Mouse (Mus musculus) embryonic facial prominence, embryonic 12.5 days (tissue): ENCODE data around the gene Camk2b. TPM values are rescaled to one million over a fixed set of nuclear protein-coding genes. Genes with fewer than 3 reads are reported as not detected.

Experiments
- ATAC-seq: fragments of 200-750 bp; cut with Nextera tagmentation; 2 replicates; pipeline ENCODE4 v1.8.0; 2017; ENCODE audit not compliant: insufficient number of reproducible peaks, insufficient read depth, low FRiP score, low TSS enrichment
- H3K27ac ChIP-seq: fragments of 300-500 bp; sonication (generic); 2 replicates; pipeline ENCODE4 v1.5.1; 2016; ENCODE audit warnings: mild to moderate bottlenecking
- H3K27me3 ChIP-seq: fragments of 300-500 bp; sonication (generic); 2 replicates; pipeline ENCODE4 v1.6.1; 2016; ENCODE audit warnings: mild to moderate bottlenecking, moderate library complexity
- H3K36me3 ChIP-seq: fragments of 300-500 bp; sonication (generic); 2 replicates; pipeline ENCODE4 v1.6.1; 2016; ENCODE audit warnings: mild to moderate bottlenecking
- H3K4me1 ChIP-seq: fragments of 300-500 bp; sonication (generic); 2 replicates; pipeline ENCODE4 v1.6.1; 2016
- H3K4me2 ChIP-seq: fragments of 300-500 bp; sonication (generic); replicated peaks from 2 replicates; pipeline ENCODE4 v1.6.1; 2016; ENCODE audit warnings: mild to moderate bottlenecking, moderate library complexity
- H3K4me3 ChIP-seq: fragments of 300-500 bp; sonication (generic); 2 replicates; pipeline ENCODE4 v1.5.1; 2016; ENCODE audit warnings: mild to moderate bottlenecking
- H3K9ac ChIP-seq: fragments of 300-500 bp; sonication (generic); 2 replicates; pipeline ENCODE4 v1.6.1; 2016; ENCODE audit warnings: mild to moderate bottlenecking, moderate library complexity
- H3K9me3 ChIP-seq: fragments of 300-500 bp; sonication (generic); 2 replicates; pipeline ENCODE4 v1.6.1; 2016; ENCODE audit warnings: mild to moderate bottlenecking, moderate library complexity
- WGBS: fragments of 180-500 bp; shearing (Covaris S2); methylation state at CpG from one replicate; pipeline ENCODE4 v1.1.7; 2016; 5-methylcytosine and 5-hydroxymethylcytosine counted together
- polyA plus RNA-seq: library from polyadenylated mRNA; unstranded; fragments of >200 nt; fragmentation: Nextera tagmentation; extraction: Ambion mirVana; gene quantifications from 2 replicates; pipeline ENCODE4 v1.2.1, GENCODE M21; 2016

Camk2b gene
- polyA plus RNA-seq, 1 experiment from 2014 or later, result 2.4 TPM

DNA sequence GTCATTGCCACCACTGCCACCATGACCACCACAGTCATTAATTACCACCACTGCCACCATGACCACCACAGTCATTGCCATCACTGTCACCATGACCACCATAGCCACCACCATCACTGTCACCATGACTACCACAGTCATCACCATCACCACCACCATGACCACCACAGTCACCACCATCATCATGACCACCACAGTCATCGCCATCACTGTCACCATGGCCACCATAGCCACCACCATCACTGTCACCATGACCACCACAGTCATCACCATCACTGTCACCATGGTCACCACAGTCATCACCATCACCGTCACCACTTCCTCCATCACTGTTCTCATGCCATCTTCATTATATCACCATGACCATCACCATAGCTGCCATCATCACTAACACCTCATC, 67.7 kb downstream of the Camk2b start:
- Histone ChIP-seq H3K9ac (no peak overlapping the region), H3K36me3 (no peaks in the 10 kb centered on the region), H3K4me1 (peaks cover 16% of the 10 kb centered on the region), H3K27me3 (no peaks in the 10 kb centered on the region), H3K9me3 (no peaks in the 10 kb centered on the region), H3K4me3 (no peak overlapping the region), H3K4me2 (no peak overlapping the region), H3K27ac (no peak overlapping the region)
- WGBS, result 98% methylated on average over 2 of the region's 2 CpGs
- no peak for ATAC-seq

DNA sequence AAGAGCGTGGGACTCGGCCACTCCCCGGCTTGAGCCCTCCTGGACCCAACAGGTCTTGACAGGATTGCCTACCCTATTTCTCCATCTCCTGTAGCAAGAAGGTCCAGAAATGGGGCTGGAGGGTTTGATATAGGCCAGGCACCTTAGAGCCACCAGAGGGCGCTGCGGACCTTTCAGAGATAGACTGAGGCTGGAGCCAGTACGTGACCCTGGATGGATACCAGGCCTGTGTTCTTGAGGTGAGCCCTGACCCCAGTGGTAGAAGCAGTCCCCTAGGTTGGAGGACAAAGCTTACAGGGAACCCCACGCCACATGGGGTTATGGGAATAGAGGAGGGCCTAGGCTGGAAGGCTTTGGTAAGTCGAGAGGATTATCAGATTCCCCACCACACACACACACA, 70.2 kb downstream of the Camk2b start:
- Histone ChIP-seq H3K27me3 (no peaks in the 10 kb centered on the region), H3K27ac (no peak overlapping the region), H3K36me3 (no peaks in the 10 kb centered on the region), H3K4me2 (no peak overlapping the region), H3K4me3 (no peak overlapping the region), H3K4me1 (peaks cover 16% of the 10 kb centered on the region), H3K9me3 (no peaks in the 10 kb centered on the region), H3K9ac (no peak overlapping the region)
- 15% methylated on average over 8 of the region's 8 CpGs for WGBS
- no peak for ATAC-seq

DNA sequence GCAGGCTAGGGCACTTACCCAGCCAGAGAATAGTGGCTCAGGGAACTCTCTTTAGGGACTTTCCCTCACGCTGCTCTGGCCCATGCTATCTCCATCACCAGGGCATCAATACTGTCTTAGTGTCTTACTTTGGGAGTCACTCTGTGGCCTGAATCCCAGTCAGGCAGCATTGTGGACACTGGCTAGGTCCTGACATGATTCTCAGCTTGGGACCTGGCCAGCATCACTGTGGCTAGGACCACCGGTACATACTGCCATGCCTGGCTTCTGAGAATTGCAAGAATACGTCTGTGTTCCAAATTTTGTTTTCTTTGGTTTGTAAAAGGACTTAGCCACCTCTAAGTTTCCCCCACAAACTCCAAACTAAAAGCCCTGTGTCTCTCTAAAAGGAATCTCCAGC, 71.3 kb downstream of the Camk2b start:
- H3K9ac ChIP-seq, result no peak overlapping the region
- no peaks in the 10 kb centered on the region for H3K36me3 ChIP-seq
- WGBS, result 63% methylated on average over 3 of the region's 3 CpGs
- no peak for ATAC-seq
- H3K27me3 ChIP-seq, result no peaks in the 10 kb centered on the region
- H3K4me3 ChIP-seq, result no peak overlapping the region
- no peak overlapping the region for H3K27ac ChIP-seq
- H3K4me1 ChIP-seq, result peaks cover 5% of the 10 kb centered on the region
- no peaks in the 10 kb centered on the region for H3K9me3 ChIP-seq
- H3K4me2 ChIP-seq, result no peak overlapping the region

DNA sequence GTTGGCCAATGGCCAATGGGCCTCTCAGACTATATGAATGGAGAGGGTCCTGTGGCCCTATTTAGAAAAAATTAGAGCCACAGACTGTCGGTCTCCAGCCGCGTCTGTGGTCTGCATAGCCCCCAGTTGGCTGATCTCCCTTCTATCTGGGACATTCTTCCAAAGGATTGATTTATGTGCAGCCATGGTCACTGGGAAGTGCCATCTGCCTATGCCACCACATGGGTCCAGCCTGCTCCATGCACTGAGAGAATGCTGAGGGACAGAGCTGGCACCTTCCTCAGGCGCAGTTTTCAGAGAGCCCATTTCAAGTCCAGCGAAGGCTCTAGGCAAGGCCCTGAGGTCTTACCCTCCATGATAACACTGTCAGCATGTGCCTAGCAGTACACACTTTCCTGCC, 72.0 kb downstream of the Camk2b start:
- ATAC-seq, result no peak
- Histone ChIP-seq H3K27ac (no peak overlapping the region), H3K4me2 (no peak overlapping the region), H3K36me3 (no peaks in the 10 kb centered on the region), H3K27me3 (no peaks in the 10 kb centered on the region), H3K9ac (no peak overlapping the region), H3K9me3 (no peaks in the 10 kb centered on the region), H3K4me1 (no peaks in the 10 kb centered on the region), H3K4me3 (no peak overlapping the region)
- WGBS, result 84% methylated on average over 5 of the region's 5 CpGs

DNA sequence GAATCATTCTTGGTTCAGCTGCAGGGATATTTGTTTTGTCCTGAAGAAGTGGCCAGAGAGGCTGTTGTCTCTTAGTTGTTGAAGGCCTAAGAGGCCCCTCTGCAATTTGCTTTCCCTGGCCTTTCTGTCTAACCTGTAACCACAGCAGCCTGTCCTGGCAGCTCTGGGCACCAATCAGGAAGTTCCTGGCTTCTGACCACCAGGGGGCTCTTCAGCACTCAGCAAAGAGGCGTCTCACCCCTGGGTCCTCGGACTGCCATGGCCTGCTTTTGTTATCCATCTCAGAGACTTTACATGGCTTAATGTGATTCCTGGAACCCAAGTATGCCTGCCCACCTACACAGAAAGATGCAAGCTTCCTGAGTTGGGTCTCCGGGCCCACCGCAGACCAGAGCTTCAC, 75.3 kb downstream of the Camk2b start:
- no peaks in the 10 kb centered on the region for H3K4me1 ChIP-seq
- H3K4me2 ChIP-seq, result no peak overlapping the region
- no peak for ATAC-seq
- no peak overlapping the region for H3K27ac ChIP-seq
- no peaks in the 10 kb centered on the region for H3K36me3 ChIP-seq
- no peaks in the 10 kb centered on the region for H3K9me3 ChIP-seq
- H3K4me3 ChIP-seq, result no peak overlapping the region
- H3K9ac ChIP-seq, result no peak overlapping the region
- 23% methylated on average over 4 of the region's 4 CpGs for WGBS
- no peaks in the 10 kb centered on the region for H3K27me3 ChIP-seq

DNA sequence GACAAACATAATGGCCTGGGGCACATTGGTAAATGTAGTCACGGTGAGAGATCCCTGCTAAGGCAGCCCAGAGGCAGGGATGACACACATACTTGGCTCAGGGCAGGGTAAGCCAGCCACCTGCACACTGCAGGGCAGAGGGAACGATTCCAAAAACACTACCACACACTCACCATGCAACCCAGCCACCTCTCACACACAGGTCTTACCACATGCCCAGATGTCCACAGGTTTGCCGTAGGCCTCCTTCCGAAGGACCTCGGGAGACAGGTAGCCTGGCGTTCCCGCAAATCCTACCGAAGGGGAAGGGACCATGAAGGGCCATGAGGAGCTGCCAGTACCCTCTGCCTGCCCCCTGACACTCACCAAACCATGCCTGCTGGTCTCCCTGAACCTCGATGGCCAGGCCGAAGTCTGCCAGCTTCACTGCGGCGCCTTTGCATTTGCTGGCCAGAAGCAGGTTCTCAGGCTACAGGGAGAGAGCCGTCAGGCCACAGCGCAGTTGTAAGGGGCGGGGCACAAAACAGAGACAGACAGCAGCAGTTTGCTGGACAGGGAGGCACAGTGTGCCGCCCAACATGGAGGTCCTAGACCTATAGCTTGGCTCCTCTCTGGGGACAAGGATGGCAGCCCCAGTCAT, 76.1 kb downstream of the Camk2b start:
- ATAC-seq, result no peak
- no peaks in the 10 kb centered on the region for H3K36me3 ChIP-seq
- no peaks in the 10 kb centered on the region for H3K4me1 ChIP-seq
- H3K4me2 ChIP-seq, result no peak overlapping the region
- no peaks in the 10 kb centered on the region for H3K27me3 ChIP-seq
- no peak overlapping the region for H3K27ac ChIP-seq
- H3K9ac ChIP-seq, result no peak overlapping the region
- no peaks in the 10 kb centered on the region for H3K9me3 ChIP-seq
- 84% methylated on average over 16 of the region's 16 CpGs for WGBS
- H3K4me3 ChIP-seq, result no peak overlapping the region

DNA sequence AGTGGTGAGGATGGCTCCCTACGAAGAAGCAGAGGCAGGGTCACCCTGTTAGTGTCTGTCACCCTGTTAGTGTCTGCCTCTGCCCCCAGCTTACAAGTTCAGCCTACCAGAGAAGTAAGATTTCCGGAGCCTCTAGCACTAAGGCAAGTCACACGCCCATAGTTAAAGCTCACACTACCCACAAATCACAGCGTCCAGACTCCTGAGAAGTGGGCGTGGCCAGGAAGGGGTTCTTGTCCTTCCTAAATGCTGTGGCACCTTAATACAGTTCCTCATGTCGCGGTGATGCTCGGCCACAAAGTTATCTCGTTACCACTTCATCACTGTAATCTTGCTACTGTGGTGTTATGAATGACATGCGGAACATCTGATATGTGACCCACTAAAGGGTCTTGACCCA, 78.0 kb downstream of the Camk2b start:
- Histone ChIP-seq H3K9ac (no peak overlapping the region), H3K27ac (no peak overlapping the region), H3K4me3 (no peak overlapping the region), H3K4me1 (no peaks in the 10 kb centered on the region), H3K27me3 (no peaks in the 10 kb centered on the region), H3K9me3 (no peaks in the 10 kb centered on the region), H3K4me2 (no peak overlapping the region), H3K36me3 (no peaks in the 10 kb centered on the region)
- 79% methylated on average over 10 of the region's 10 CpGs for WGBS
- ATAC-seq, result no peak

DNA sequence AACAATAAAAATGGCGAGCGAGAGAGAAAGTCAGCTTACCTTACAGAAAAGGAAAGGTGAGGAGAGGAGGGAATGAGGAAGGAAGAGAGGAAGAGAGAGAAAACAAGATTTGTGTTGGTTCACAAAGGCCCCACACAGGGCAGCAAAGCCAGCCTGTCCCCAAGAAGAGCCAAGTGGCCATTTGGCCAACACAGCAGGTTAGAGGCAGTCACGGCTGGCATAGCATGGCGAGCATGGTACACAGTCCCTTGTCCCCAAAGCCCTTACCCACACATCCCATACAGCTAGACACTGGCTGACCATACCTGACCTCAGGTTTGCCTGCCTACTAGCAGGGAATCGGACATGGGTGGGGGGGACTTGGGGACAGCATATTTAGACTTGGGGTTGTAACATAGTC, 82.5 kb downstream of the Camk2b start:
- ATAC-seq, result no peak
- Histone ChIP-seq H3K4me3 (no peak overlapping the region), H3K9me3 (no peaks in the 10 kb centered on the region), H3K4me1 (no peaks in the 10 kb centered on the region), H3K9ac (no peak overlapping the region), H3K4me2 (no peak overlapping the region), H3K27me3 (no peaks in the 10 kb centered on the region), H3K27ac (no peak overlapping the region), H3K36me3 (no peaks in the 10 kb centered on the region)
- 89% methylated on average over 5 of the region's 5 CpGs for WGBS

DNA sequence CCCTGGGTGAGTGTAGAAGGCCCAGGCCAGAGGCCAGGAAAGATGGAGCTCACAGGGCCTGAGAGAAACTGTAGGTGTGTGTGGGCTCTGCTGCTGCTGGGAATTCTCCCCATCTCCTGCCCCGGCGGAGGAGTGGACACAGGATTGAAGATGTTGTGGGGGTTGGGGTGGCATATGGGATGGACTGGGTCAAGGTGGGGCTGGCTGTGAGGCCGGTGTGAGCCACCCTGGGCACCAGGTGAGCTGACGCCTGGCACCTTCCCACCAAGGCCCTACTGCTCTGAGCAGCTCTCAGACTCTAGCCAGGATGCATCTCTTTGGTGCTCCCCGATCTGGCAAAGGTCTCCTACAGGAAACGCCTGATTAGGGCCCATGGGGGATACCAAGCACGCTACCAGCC, 84.8 kb downstream of the Camk2b start:
- Histone ChIP-seq H3K27me3 (no peaks in the 10 kb centered on the region), H3K9ac (no peak overlapping the region), H3K4me1 (peaks cover 2% of the 10 kb centered on the region; the same call in 1 of the 2 replicates), H3K4me3 (no peak overlapping the region), H3K36me3 (no peaks in the 10 kb centered on the region), H3K27ac (no peak overlapping the region), H3K4me2 (no peak overlapping the region), H3K9me3 (no peaks in the 10 kb centered on the region)
- WGBS, result 84% methylated on average over 7 of the region's 7 CpGs
- no peak for ATAC-seq

DNA sequence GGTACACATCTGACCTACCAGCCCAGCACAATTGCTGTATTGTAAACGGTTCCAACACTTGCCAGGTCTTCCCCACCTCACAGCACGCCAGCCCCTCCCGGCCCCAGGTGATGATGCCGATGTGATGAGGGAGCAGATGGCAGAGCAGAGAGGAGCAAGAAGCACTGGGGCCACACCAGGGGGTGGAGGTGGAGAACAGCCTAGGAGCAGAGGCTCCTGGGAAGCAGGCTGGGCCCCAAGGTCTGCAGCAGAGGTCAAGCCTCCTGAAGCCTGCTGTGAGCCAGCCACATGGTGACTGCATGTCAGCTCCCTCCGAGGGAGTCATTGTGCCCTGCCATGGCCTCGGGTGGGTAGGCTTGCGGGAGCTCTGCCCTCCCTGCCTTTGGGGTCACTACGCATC, 85.6 kb downstream of the Camk2b start:
- H3K9ac ChIP-seq, result no peak overlapping the region
- no peak overlapping the region for H3K27ac ChIP-seq
- H3K27me3 ChIP-seq, result no peaks in the 10 kb centered on the region
- H3K4me2 ChIP-seq, result no peak overlapping the region
- H3K9me3 ChIP-seq, result no peaks in the 10 kb centered on the region
- no peak for ATAC-seq
- 66% methylated on average over 8 of the region's 8 CpGs for WGBS
- H3K4me3 ChIP-seq, result no peak overlapping the region
- H3K4me1 ChIP-seq, result peaks cover 10% of the 10 kb centered on the region
- no peaks in the 10 kb centered on the region for H3K36me3 ChIP-seq

DNA sequence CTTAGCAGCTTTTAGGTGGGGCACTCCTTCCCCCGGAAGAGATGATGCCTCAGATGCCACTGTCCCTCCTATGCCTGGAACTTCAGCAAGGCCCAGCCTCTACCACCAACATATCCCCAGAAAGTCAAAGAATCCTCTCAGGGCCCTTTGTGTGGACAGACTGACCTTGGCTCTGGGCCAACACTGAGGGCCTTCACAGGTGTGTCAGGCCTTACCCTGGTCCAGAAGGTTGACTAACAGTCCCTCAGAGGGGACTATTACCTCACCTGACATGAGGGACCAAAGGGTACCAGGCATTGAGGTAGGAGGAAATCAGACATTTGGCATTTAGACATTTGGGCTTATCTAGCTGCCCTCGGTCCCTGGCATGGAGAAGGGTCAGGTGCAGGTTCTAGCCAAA, 86.1 kb downstream of the Camk2b start:
- no peaks in the 10 kb centered on the region for H3K9me3 ChIP-seq
- no peak overlapping the region for H3K4me2 ChIP-seq
- peaks cover 13% of the 10 kb centered on the region for H3K4me1 ChIP-seq
- no peaks in the 10 kb centered on the region for H3K36me3 ChIP-seq
- H3K9ac ChIP-seq, result no peak overlapping the region
- H3K4me3 ChIP-seq, result no peak overlapping the region
- no peaks in the 10 kb centered on the region for H3K27me3 ChIP-seq
- ATAC-seq, result no peak
- H3K27ac ChIP-seq, result no peak overlapping the region
- 93% methylated on average over 2 of the region's 2 CpGs for WGBS

DNA sequence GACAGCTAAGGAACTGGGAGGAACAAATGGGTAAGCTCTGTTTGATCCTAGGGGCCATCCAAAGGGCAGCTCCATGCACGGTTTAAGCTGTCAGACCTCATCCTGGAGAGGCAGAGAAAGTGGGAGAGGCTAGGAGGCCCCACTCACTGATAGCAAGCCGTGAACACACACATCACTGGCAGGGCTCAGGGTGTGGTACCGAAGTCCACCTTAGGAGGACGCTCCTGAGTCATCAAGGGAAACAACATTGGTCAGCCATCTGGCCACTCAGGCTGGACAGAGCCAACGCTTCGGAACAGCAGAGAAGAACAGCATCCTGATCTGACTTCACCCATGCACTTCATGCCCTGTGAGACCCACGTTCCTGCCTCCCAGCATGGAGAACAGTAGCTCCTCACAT, 87.1 kb downstream of the Camk2b start:
- Histone ChIP-seq H3K4me2 (no peak overlapping the region), H3K4me3 (no peak overlapping the region), H3K27me3 (no peaks in the 10 kb centered on the region), H3K9ac (no peak overlapping the region), H3K4me1 (peaks cover 13% of the 10 kb centered on the region), H3K36me3 (no peaks in the 10 kb centered on the region), H3K27ac (no peak overlapping the region), H3K9me3 (no peaks in the 10 kb centered on the region)
- WGBS, result 87% methylated on average over 7 of the region's 7 CpGs
- no peak for ATAC-seq

DNA sequence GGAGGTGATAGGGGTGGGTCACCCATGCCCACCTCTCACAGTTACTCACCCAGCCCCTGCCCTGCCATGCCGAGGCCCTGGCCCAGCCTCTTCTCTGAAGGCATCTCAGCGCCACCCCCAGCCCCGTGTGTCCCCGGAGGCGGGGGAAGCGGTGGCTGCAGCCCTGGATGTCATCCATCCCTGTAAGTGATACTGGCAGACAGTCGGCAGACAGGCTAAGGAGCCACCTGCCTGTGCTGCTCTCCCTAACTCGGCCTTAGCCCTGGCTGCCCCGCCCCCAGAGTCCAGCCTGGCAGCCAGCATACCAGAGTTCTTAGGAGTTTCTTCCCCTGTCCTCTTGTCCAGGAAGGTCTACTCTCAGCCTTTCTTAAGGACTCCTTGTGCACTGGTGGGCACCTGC, 90.1 kb downstream of the Camk2b start:
- Histone ChIP-seq H3K4me2 (no peak overlapping the region), H3K4me1 (peaks cover 29% of the 10 kb centered on the region), H3K27ac (no peak overlapping the region), H3K36me3 (0 out of 2 replicates have a peak, but pooled peaks cover 6% of the 10 kb centered on the region), H3K9ac (no peak overlapping the region), H3K4me3 (no peak overlapping the region), H3K9me3 (no peaks in the 10 kb centered on the region), H3K27me3 (0 out of 2 replicates have a peak, but pooled peaks cover 2% of the 10 kb centered on the region)
- WGBS, result 15% methylated on average over 9 of the region's 9 CpGs
- ATAC-seq, result no peak
